Mouse (Mus musculus) spleen, embryonic (tissue): ENCODE data around the gene Prkab2.

ENCODE experiments used
- CTCF ChIA-PET: fragments of 350-600 bp; sonication (Branson Sonifier 250); formaldehyde crosslinking; loops from one replicate; lab custom pipeline; 2022; lab: Charles Lee

Gene Prkab2

DNA sequence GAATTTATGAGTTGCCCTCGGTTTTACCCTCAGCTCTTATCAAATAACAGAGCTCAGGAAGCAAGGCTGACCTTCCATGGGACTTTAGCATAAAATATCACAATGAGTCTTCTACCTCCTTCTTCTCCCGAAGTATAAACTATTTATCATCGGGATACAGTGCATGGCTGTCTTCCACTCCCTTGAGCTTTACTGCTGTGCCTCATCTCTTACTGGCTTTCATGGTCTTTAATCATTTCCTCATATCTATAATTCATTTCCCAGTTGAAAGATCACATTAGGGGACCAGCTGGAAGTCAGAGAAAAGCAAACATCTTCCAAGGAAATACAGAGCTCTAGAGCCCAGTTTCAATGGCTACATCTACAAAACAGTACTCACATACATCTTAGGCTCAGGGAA is 9.0 kb upstream of the Prkab2 start:
- CTCF ChIA-PET = no interaction called here

DNA sequence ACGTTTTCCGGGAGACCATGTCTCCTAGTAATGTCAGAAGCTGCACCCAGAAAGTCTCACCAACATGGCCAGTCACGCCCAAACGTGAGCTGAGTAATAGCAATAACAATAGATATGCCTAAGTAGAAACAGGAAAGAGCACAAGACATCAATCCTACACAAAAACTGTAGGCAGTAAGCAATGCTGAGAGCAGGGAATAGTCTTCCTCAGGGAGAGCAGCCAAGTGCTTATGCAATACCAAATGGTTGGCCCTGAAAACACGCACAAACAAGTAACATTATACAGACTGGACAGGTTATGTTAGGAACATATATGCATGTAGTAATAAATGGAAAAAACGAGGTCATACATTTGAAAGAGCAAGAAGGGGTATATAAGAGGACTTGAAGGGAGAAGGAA is 8.5 kb upstream of the Prkab2 start:
- CTCF ChIA-PET = no interaction called here

GRCm38 (mm10) chr3:97651604-97652003 is 6.4 kb upstream of the Prkab2 start:
- CTCF ChIA-PET = no interaction called here

GRCm38 (mm10) chr3:97653781-97654180 is 4.2 kb upstream of the Prkab2 start:
- CTCF ChIA-PET = no interaction called here

DNA sequence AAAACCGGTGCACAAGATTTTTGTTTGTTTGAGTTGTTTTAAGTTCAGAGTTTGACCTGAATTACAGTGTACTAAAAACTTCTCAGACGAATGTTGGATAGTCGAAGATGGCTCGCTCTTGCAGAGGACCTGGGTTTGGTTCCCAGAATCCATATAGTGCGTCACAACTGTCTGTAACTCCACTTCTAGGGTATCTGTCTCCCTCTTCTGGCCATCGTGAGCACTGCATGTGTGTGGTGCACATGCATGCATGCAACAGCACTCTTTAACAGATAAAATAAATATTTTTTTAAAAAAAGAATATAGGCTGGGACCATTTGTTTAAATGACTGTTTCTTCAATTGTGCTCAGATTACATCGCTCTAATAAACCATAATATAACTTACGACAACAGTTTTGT is 3.1 kb upstream of the Prkab2 start:
- CTCF ChIA-PET = no interaction called here

- CTCF ChIA-PET = interaction anchor here (0.6 kb wide), 2 partner anchors 80 to 927 kb away, joined by 4 to 6 read pairs; no protein-coding TSS in a partner anchor
Observed at GRCm38 (mm10) chr3:97658426-97659193, 617 bp downstream of the Prkab2 start.

- CTCF ChIA-PET = interaction anchor here (0.6 kb wide), 1 partner anchor 928 kb away, joined by 6 read pairs; no protein-coding TSS in a partner anchor
Observed at GRCm38 (mm10) chr3:97659746-97660145, 1.8 kb downstream of the Prkab2 start.

DNA sequence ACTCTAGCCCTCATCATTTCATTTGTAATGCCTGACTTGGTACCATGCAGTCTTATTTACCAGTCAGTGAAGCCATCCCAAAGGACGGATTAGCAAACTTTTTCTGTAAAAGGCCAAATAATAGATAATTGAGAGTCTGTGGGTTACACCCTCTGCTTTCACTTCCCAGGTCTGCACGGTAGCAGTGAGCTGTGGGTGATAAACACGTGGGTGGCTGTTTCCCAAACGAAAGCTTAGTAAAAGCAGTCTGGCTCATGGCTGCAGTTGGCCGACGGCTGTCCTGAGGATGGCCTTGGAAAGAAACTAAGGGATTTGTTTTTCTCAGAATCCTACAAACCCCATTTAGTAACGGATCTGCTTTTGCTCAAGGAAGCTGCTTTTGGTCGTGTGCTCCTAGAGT is 3.2 kb downstream of the Prkab2 start:
- CTCF ChIA-PET = no interaction called here

GRCm38 (mm10) chr3:97665525-97665924 is 7.5 kb downstream of the Prkab2 start:
- CTCF ChIA-PET = no interaction called here

- CTCF ChIA-PET = no interaction called here
Observed at GRCm38 (mm10) chr3:97666154-97666553, 8.2 kb downstream of the Prkab2 start.

DNA sequence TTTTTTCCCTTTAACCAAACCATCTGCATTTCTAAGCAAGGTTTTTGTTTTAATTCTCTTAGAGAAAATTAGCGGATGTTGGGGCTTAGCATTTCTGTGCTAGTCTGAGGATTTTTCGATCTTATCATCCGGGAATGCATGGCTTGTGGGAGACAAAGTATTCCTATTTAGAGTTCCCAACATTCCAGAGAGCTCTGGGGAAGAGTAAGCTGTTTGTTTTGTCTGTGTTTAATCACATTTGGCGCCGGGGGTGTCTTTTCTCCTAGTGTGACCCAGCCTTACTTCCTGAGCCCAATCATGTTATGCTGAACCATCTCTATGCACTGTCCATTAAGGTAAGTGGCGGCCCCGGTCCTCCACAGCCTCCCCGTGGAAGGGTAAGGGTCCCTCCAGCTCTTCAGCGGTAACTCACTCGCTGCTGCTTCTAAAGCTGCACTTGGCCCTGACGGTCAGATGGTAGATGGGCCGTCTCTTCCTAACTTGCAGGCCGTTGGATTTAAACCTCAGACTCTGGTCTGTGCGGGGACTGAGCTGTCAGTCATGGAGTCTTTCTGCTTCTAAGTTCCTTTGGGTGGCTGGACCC is 9.2 kb downstream of the Prkab2 start:
- CTCF ChIA-PET = no interaction called here

- CTCF ChIA-PET = no interaction called here
Observed at GRCm38 (mm10) chr3:97674644-97675110, 16.7 kb downstream of the Prkab2 start, which contains the start of gene Gm17651. Gene Gm17651 (minus strand): TSS chr3:97674694.

GRCm38 (mm10) chr3:97676126-97676525 is 18.1 kb downstream of the Prkab2 start:
- CTCF ChIA-PET = no interaction called here

DNA sequence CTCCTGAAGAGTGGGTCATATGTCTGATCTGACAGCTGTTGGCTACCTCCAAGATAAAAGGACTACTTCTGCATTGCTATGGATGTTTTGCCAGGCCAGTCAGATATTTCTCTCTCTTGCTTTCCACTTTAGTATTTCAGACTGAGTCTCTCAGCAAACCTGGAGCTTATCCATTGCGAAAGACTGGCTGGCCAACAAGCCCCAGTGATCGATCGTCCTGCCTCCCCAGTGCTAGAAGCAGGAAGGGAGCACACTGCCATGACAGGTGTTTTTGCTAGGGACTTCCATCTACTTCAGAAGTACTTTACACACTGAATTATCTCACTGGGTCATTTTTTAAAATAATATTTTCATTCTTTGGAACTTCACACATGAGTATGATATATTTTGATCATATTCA is 20.4 kb downstream of the Prkab2 start:
- CTCF ChIA-PET = no interaction called here

- CTCF ChIA-PET = interaction anchor here (0.7 to 1.3 kb wide), 4 partner anchors 18 to 344 kb away, joined by 3 to 4 read pairs (median 3); no protein-coding TSS in a partner anchor
Observed at GRCm38 (mm10) chr3:97680631-97681320, 22.8 kb downstream of the Prkab2 start.

- CTCF ChIA-PET = interaction anchor here (0.5 to 1.3 kb wide), 4 partner anchors 19 to 198 kb away, joined by 3 to 8 read pairs (median 3); no protein-coding TSS in a partner anchor
Observed at GRCm38 (mm10) chr3:97681321-97682158, 23.5 kb downstream of the Prkab2 start.

GRCm38 (mm10) chr3:97682159-97682502 is 24.1 kb downstream of the Prkab2 start:
- CTCF ChIA-PET = interaction anchor here (0.5 kb wide), 1 partner anchor 143 kb away, joined by 8 read pairs; no protein-coding TSS in a partner anchor

DNA sequence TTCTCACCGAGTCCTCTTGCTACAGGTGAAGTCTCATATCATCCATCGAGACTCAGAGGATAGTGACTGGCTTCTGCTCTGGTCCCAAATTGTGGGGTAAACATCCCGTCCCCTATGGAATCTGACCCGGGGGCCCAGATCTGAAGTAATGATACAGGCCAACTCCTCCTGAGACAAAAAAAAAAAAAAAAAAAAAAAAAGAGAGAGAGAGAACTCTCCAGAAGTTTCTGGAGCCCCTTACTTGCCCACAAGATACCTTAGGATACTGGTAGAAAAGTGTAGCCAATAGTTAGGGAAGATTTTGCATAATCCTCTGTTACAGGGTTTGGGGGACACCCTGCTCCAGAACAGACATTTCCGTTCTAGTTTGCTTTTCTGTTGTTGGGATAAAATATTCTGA is 24.6 kb downstream of the Prkab2 start:
- CTCF ChIA-PET = no interaction called here

GRCm38 (mm10) chr3:97683560-97684195 is 25.7 kb downstream of the Prkab2 start:
- CTCF ChIA-PET = no interaction called here

DNA sequence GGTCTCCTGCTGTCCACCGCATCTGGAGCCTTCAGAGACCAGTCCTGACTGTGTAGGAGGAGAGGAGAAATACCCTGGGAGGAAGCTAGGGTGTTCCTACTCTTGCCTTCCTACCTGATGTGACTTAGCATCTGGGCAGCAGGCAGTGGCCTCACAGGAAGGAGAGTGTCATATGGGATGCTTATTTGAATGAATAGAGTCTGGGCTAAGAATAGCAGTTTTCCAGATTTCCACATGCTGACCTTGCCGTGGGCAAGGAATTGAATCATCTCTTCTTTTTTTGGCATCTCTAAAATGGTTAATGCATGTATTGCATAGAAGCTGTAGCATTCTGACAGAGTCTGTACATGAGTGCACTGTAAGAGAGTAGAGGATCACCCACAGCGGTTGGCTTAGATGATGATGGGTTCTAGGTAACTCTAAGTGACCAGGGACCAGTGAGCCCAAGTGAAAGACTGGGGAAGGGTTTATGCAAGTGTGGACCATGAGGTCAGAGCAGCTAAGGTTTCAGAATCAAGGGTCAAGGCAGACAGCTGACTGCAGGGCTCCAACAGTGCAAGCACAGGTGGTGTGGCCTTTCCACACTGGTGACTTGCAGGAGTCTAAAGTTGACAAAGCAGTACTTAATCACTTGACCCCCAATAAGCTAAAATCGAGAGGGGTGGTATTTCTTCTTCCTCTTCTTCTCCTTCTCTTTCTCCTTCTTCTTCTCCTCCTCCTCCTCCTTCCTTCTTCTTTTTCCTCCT is 28.6 kb downstream of the Prkab2 start:
- CTCF ChIA-PET = no interaction called here
